Mouse (Mus musculus) midbrain, embryonic 14.5 days (tissue): ENCODE data around the gene Tanc1. TPM values are rescaled to one million over a fixed set of nuclear protein-coding genes. Genes with fewer than 3 reads are reported as not detected.
A peak's percentile ranks its signal among the peaks of the same experiment; 100 is the strongest.

Source experiments
- ATAC-seq: fragments of 200-750 bp; cut with Nextera tagmentation; 2 replicates; pipeline ENCODE4 v1.8.0; 2017; ENCODE audit warnings: moderate number of reproducible peaks, moderate library complexity; ENCODE audit not compliant: low FRiP score, low TSS enrichment
- DNase-seq: peaks from one replicate; pipeline ENCODE4 v3.0.0-alpha.2; 2015
- H3K27ac ChIP-seq: fragments of 300-500 bp; sonication (generic); replicated peaks from 2 replicates; pipeline ENCODE4 v1.5.1; 2014; ENCODE audit warnings: mild to moderate bottlenecking, low read depth, low read length, moderate library complexity
- H3K27me3 ChIP-seq: fragments of 300-500 bp; sonication (generic); 2 replicates; pipeline ENCODE4 v1.6.1; 2014; ENCODE audit warnings: low read length, control low read depth, mixed read lengths; ENCODE audit not compliant: control insufficient read depth, insufficient read depth
- H3K36me3 ChIP-seq: fragments of 300-500 bp; sonication (generic); 2 replicates; pipeline ENCODE4 v1.6.1; 2014; ENCODE audit warnings: low read length, control low read depth; ENCODE audit not compliant: control insufficient read depth, insufficient read depth
- H3K4me1 ChIP-seq: fragments of 300-500 bp; sonication (generic); 2 replicates; pipeline ENCODE4 v1.6.1; 2014; ENCODE audit warnings: mild to moderate bottlenecking, antibody characterized with exemption, low read length, control low read depth; ENCODE audit not compliant: control insufficient read depth, insufficient read depth
- H3K4me2 ChIP-seq: fragments of 300-500 bp; sonication (generic); 2 replicates; pipeline ENCODE4 v1.6.1; 2014; ENCODE audit warnings: mild to moderate bottlenecking, low read length, moderate library complexity
- H3K4me3 ChIP-seq: fragments of 300-500 bp; sonication (generic); replicated peaks from 2 replicates; pipeline ENCODE4 v1.5.1; 2014; ENCODE audit warnings: low read depth, low read length
- H3K9ac ChIP-seq: fragments of 300-500 bp; sonication (generic); replicated peaks from 2 replicates; pipeline ENCODE4 v1.6.1; 2014; ENCODE audit warnings: mild to moderate bottlenecking, low read length, moderate library complexity
- H3K9me3 ChIP-seq: fragments of 300-500 bp; sonication (generic); 2 replicates; pipeline ENCODE4 v1.6.1; 2016; ENCODE audit warnings: low read length, control low read depth, mixed read lengths; ENCODE audit not compliant: control insufficient read depth
- WGBS: fragments of 180-500 bp; shearing (Covaris S2); extraction: QIAGEN DNeasy Blood & Tissue Kit; methylation state at CpG from one replicate; pipeline ENCODE4 v1.1.7; 2014; 5-methylcytosine and 5-hydroxymethylcytosine counted together
- polyA plus RNA-seq: library from polyadenylated mRNA; unstranded; fragments of >200 nt; fragmentation: Nextera tagmentation; extraction: Ambion mirVana; gene quantifications from 2 replicates; pipeline ENCODE4 v1.2.1, GENCODE M21; 2014

The Tanc1 gene
- polyA plus RNA-seq, 1 experiment from 2014 or later = 5.5 TPM

GRCm38 (mm10) chr2:59765671-59766070 lies 153.8 kb downstream of the Tanc1 start:
- Histone ChIP-seq H3K4me3 (no peak overlapping the region), H3K9ac (no peak overlapping the region), H3K9me3 (no peaks in the 10 kb centered on the region), H3K4me1 (0 out of 2 replicates have a peak, but pooled peaks cover 4% of the 10 kb centered on the region), H3K36me3 (no peaks in the 10 kb centered on the region), H3K27me3 (no peaks in the 10 kb centered on the region), H3K4me2 (no peak overlapping the region), H3K27ac (no peak overlapping the region)
- DNase-seq (peak; percentile 20), ATAC-seq (no peak)
- WGBS = 33% methylated on average over 10 of the region's 10 CpGs

GRCm38 (mm10) chr2:59767893-59768292 lies 156.1 kb downstream of the Tanc1 start:
- Histone ChIP-seq H3K4me3 (no peak overlapping the region), H3K27me3 (no peaks in the 10 kb centered on the region), H3K9ac (no peak overlapping the region), H3K36me3 (no peaks in the 10 kb centered on the region), H3K4me2 (no peak overlapping the region), H3K27ac (no peak overlapping the region), H3K9me3 (no peaks in the 10 kb centered on the region), H3K4me1 (peaks cover 22% of the 10 kb centered on the region)
- 93% methylated on average over 4 of the region's 4 CpGs for WGBS
- no peak for ATAC-seq
- DNase-seq = no peak

GRCm38 (mm10) chr2:59768661-59769384 lies 157.0 kb downstream of the Tanc1 start:
- Histone ChIP-seq H3K9ac (no peak overlapping the region), H3K4me3 (no peak overlapping the region), H3K9me3 (no peaks in the 10 kb centered on the region), H3K27me3 (no peaks in the 10 kb centered on the region), H3K4me1 (peaks cover 22% of the 10 kb centered on the region), H3K4me2 (no peak overlapping the region), H3K27ac (no peak overlapping the region), H3K36me3 (no peaks in the 10 kb centered on the region)
- ATAC-seq = no peak
- DNase-seq = no peak
- 95% methylated on average over 13 of the region's 13 CpGs for WGBS

GRCm38 (mm10) chr2:59769385-59769735 lies 157.5 kb downstream of the Tanc1 start:
- no peak overlapping the region for H3K27ac ChIP-seq
- H3K36me3 ChIP-seq = no peaks in the 10 kb centered on the region
- no peaks in the 10 kb centered on the region for H3K27me3 ChIP-seq
- no peaks in the 10 kb centered on the region for H3K9me3 ChIP-seq
- H3K4me2 ChIP-seq = no peak overlapping the region
- 91% methylated on average over 3 of the region's 3 CpGs for WGBS
- no peak overlapping the region for H3K9ac ChIP-seq
- H3K4me3 ChIP-seq = no peak overlapping the region
- peaks cover 22% of the 10 kb centered on the region for H3K4me1 ChIP-seq
- DNase-seq (no peak), ATAC-seq (no peak)

GRCm38 (mm10) chr2:59771708-59772107 lies 159.9 kb downstream of the Tanc1 start:
- no peak overlapping the region for H3K4me2 ChIP-seq
- H3K36me3 ChIP-seq = no peaks in the 10 kb centered on the region
- ATAC-seq = no peak
- no peaks in the 10 kb centered on the region for H3K27me3 ChIP-seq
- no peaks in the 10 kb centered on the region for H3K9me3 ChIP-seq
- H3K4me1 ChIP-seq = peaks cover 19% of the 10 kb centered on the region
- WGBS = 62% methylated on average over 8 of the region's 8 CpGs
- peak; percentile 30 for DNase-seq
- no peak overlapping the region for H3K9ac ChIP-seq
- no peak overlapping the region for H3K4me3 ChIP-seq
- H3K27ac ChIP-seq = 0 out of 2 replicates have a peak overlapping the region, but pooled peaks have one; percentile 4

GRCm38 (mm10) chr2:59772261-59772683 lies 160.4 kb downstream of the Tanc1 start:
- no peak overlapping the region for H3K4me3 ChIP-seq
- 28% methylated on average over 12 of the region's 12 CpGs for WGBS
- ATAC-seq (peak; percentile 53; the same call in 1 of the 2 replicates), DNase-seq (peak; percentile 60)
- H3K4me2 ChIP-seq = peak overlapping the region; percentile 37; the same call in 1 of the 2 replicates
- peak overlapping the region; percentile 52; the same call in 1 of the 2 replicates for H3K27ac ChIP-seq
- peaks cover 19% of the 10 kb centered on the region for H3K4me1 ChIP-seq
- no peaks in the 10 kb centered on the region for H3K36me3 ChIP-seq
- H3K27me3 ChIP-seq = no peaks in the 10 kb centered on the region
- H3K9me3 ChIP-seq = no peaks in the 10 kb centered on the region
- H3K9ac ChIP-seq = peak overlapping the region; percentile 29; the same call in 1 of the 2 replicates

- H3K4me3 ChIP-seq = no peak overlapping the region
- ATAC-seq = no peak
- WGBS = 82% methylated on average over 6 of the region's 6 CpGs
These were observed 162.5 kb downstream of the Tanc1 start for GRCm38 (mm10) chr2:59774374-59774773.

GRCm38 (mm10) chr2:59775148-59775547 lies 163.3 kb downstream of the Tanc1 start:
- H3K4me2 ChIP-seq = no peak overlapping the region
- no peak for DNase-seq
- no peak for ATAC-seq
- no peak overlapping the region for H3K9ac ChIP-seq
- 83% methylated on average over 5 of the region's 5 CpGs for WGBS
- H3K4me3 ChIP-seq = no peak overlapping the region
- H3K9me3 ChIP-seq = no peaks in the 10 kb centered on the region
- H3K27me3 ChIP-seq = no peaks in the 10 kb centered on the region
- H3K27ac ChIP-seq = no peak overlapping the region
- H3K36me3 ChIP-seq = no peaks in the 10 kb centered on the region
- peaks cover 19% of the 10 kb centered on the region for H3K4me1 ChIP-seq

More at GRCm38 (mm10) chr2:59774374-59774773, 162.5 kb downstream of the Tanc1 start:
- no peak for DNase-seq
- H3K4me2 ChIP-seq = no peak overlapping the region
- no peaks in the 10 kb centered on the region for H3K9me3 ChIP-seq
- H3K4me1 ChIP-seq = peaks cover 19% of the 10 kb centered on the region
- H3K36me3 ChIP-seq = no peaks in the 10 kb centered on the region
- H3K27me3 ChIP-seq = no peaks in the 10 kb centered on the region
- H3K27ac ChIP-seq = no peak overlapping the region
- no peak overlapping the region for H3K9ac ChIP-seq

GRCm38 (mm10) chr2:59775820-59776219 lies 164.0 kb downstream of the Tanc1 start:
- Histone ChIP-seq H3K27me3 (no peaks in the 10 kb centered on the region), H3K9ac (no peak overlapping the region), H3K4me1 (peaks cover 19% of the 10 kb centered on the region), H3K4me2 (no peak overlapping the region), H3K27ac (no peak overlapping the region), H3K36me3 (no peaks in the 10 kb centered on the region), H3K9me3 (no peaks in the 10 kb centered on the region), H3K4me3 (no peak overlapping the region)
- WGBS = 80% methylated on average over 6 of the region's 6 CpGs
- DNase-seq = no peak
- ATAC-seq = no peak
